In the genomic region with DNA sequence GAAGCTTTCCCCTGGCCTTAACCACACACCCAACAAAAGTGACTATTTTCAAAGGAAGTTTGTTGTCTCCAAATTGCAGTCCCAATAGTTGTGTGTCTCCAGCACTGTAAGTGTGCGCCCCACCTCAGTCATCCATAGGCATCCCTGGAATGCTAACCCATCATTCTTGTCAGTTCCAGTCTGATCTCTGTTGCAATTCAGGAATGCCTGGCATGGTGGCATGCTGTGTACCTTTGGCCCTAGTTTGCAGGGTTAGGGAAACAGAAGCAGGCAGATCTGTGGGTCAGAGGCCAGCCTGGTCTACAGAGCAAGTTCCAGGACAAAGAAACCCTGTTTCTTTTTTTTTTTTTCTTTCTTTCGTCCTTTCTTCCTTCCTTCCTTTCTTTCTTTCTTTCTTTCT, we compare ENCODE assay signal across 32 mouse cellular contexts. TPM values are rescaled to one million over a fixed set of nuclear protein-coding genes. Genes with fewer than 3 reads are reported as not detected.
DNase-seq lines count a peak whose midpoint lies in the region; ATAC-seq and TF ChIP-seq lines count a peak whose summit lies in the region.
"Had no signal": no experiment of that assay in that cellular context is flagged by ENCODE, and none has a peak within 500 bp of the region (broad histone marks: within the 10 kb centered on the region; RNA-seq: fewer than 3 reads in every experiment).

No protein-coding gene starts in this region.

- no peak overlapping the region for H3K4me3 ChIP-seq in liver, adult 2 months (ENCODE audit: insufficient read depth, low read depth, low read length)
- no peak overlapping the region for H3K4me3 ChIP-seq in liver, embryonic 11.5 days (ENCODE audit: low read depth, low read length)
- H3K4me3 ChIP-seq: erythroblast, embryonic 14.5 days; gastrocnemius, adult 2 months; heart, adult 2 months; heart, embryonic 12.5 days; limb, embryonic 10.5 days; limb, embryonic 15.5 days; liver, embryonic 15.5 days; myocyte; neural tube, embryonic 12.5 days had no signal

- TF ChIP-seq POLR2A in liver, adult 2 months (IDR thresholded peaks at IDR 0.05; ENCODE audit: extremely low read depth, insufficient read depth, low read length) = no peak

- H3K9me3 ChIP-seq in liver, embryonic 11.5 days (ENCODE audit: control insufficient read depth, low read length) = no peaks in the 10 kb centered on the region
- H3K9me3 ChIP-seq: limb, embryonic 10.5 days; limb, embryonic 15.5 days; liver, embryonic 15.5 days; neural tube, embryonic 12.5 days had no signal

- H3K79me2 ChIP-seq in liver, adult 2 months (ENCODE audit: control insufficient read depth, insufficient read depth, low read length) = no peaks in the 10 kb centered on the region

- H3K27ac ChIP-seq in liver, adult 2 months (replicated peaks; ENCODE audit: insufficient read depth, low read depth, low read length) = no peak overlapping the region
- no peak overlapping the region for H3K27ac ChIP-seq in liver, embryonic 11.5 days (ENCODE audit: low read depth, low read length)
- H3K27ac ChIP-seq: gastrocnemius, adult 2 months; heart, adult 2 months; hindbrain, embryonic 14.5 days; limb, embryonic 10.5 days; limb, embryonic 15.5 days; liver, embryonic 15.5 days; neural tube, embryonic 12.5 days had no signal

- no peak overlapping the region for H3K9ac ChIP-seq in liver, adult 2 months (ENCODE audit: low read depth, low read length)
- H3K9ac ChIP-seq in liver, embryonic 11.5 days (ENCODE audit: low read depth, low read length) = no peak overlapping the region
- H3K9ac ChIP-seq: heart, embryonic 12.5 days; hindbrain, embryonic 14.5 days; limb, embryonic 15.5 days; liver, embryonic 15.5 days; lung, embryonic 14.5 days; neural tube, embryonic 12.5 days had no signal

- no peak for ATAC-seq in liver, embryonic 11.5 days (replicated peaks; ENCODE audit: low FRiP score)
- ATAC-seq in megakaryocyte progenitor cell, adult 5-6 weeks (replicated peaks; ENCODE audit: poor library complexity) = no peak
- ATAC-seq: forebrain, embryonic 16.5 days; midbrain, embryonic 16.5 days had no signal

- no peaks in the 10 kb centered on the region for H3K27me3 ChIP-seq in liver, adult 2 months (ENCODE audit: control insufficient read depth, insufficient read depth, low read length)
- H3K27me3 ChIP-seq in liver, embryonic 11.5 days (replicated peaks; ENCODE audit: control insufficient read depth, insufficient read depth, low read length) = no peaks in the 10 kb centered on the region
- H3K27me3 ChIP-seq: heart, embryonic 12.5 days; limb, embryonic 15.5 days; liver, embryonic 15.5 days; neural tube, embryonic 12.5 days had no signal

- peaks cover 4% of the 10 kb centered on the region for H3K4me1 ChIP-seq in liver, adult 2 months (ENCODE audit: control insufficient read depth, insufficient read depth, low read length)
- no peaks in the 10 kb centered on the region for H3K4me1 ChIP-seq in liver, embryonic 11.5 days (replicated peaks; ENCODE audit: control insufficient read depth, insufficient read depth, low read length)
- H3K4me1 ChIP-seq: limb, embryonic 10.5 days; limb, embryonic 15.5 days; liver, embryonic 15.5 days; neural tube, embryonic 12.5 days had no signal

- peak; percentile 59 for DNase-seq in kidney, adult 11 months
- DNase-seq in kidney, postnatal 10 days = no peak
- DNase-seq in liver, adult 2 months (ENCODE audit: extremely low read depth, low read depth, low spot score) = peak; percentile 93
- no peak for DNase-seq in liver, embryonic 11.5 days (ENCODE audit: low spot score)
- peak; percentile 67 for DNase-seq in adipocyte (ENCODE audit: low spot score)
- no peak for DNase-seq in thymus, postnatal 14 days
- DNase-seq: adrenal gland, postnatal 25 days; cerebellum, adult 11-12 months; cerebellum, adult 9-11 months; gastrocnemius, adult 2 months; heart, adult 2 months; lung, embryonic 14.5 days; lung, postnatal 14 days; right cerebral cortex, adult 18-20 months; right cerebral cortex, postnatal 4 days; thymus, adult 2 months; thymus, postnatal 4 days had no signal

- H3K36me3 ChIP-seq in liver, adult 2 months (ENCODE audit: control insufficient read depth, insufficient read depth, low read length) = no peaks in the 10 kb centered on the region
- peaks cover 5% of the 10 kb centered on the region; the same call in 1 of the 2 replicates for H3K36me3 ChIP-seq in liver, embryonic 11.5 days (ENCODE audit: control insufficient read depth, insufficient read depth, low read length)
- H3K36me3 ChIP-seq: liver, embryonic 15.5 days had no signal

- no peak overlapping the region for H3K4me2 ChIP-seq in liver, embryonic 11.5 days
- H3K4me2 ChIP-seq: heart, embryonic 12.5 days; hindbrain, embryonic 14.5 days; limb, embryonic 15.5 days; liver, embryonic 15.5 days; lung, embryonic 14.5 days; midbrain, embryonic 11.5 days; neural tube, embryonic 12.5 days had no signal

- WGBS in liver, adult 2 months = 36% methylated on average over 2 of the region's 2 CpGs
- 77% methylated on average over 2 of the region's 2 CpGs for WGBS in liver, embryonic 11.5 days

- no peak for TF ChIP-seq CTCF in liver, adult 2 months (IDR thresholded peaks at IDR 0.05; ENCODE audit: low read depth, low read length)

RNA-seq across cellular contexts. Expression of gene Rnf44, which starts 23.2 kb away (rescaled TPM):
- total RNA-seq in liver, adult 2 months (2014; rRNA removed) = 5.8 and 11.4 TPM in 2 replicates
- 86.1 and 87.9 TPM in 2 replicates for polyA plus RNA-seq in liver, adult 2 months (2012; rRNA removed)
- 71.5 and 82.3 TPM in 2 replicates for polyA plus RNA-seq in liver, embryonic 11.5 days (2014; fragmentation: Nextera tagmentation; extraction: Ambion mirVana)
- 47.2 and 49.6 TPM in 2 replicates for total RNA-seq in megakaryocyte progenitor cell, adult 5-6 weeks (2015)
- total RNA-seq in megakaryocyte progenitor cell, adult 5-6 weeks (2017) = 16.8 and 19.4 TPM in 2 replicates

RNA-seq across cellular contexts. Expression of gene Cdhr2, which starts 30.8 kb away (rescaled TPM):
- under 0.01 and 0.20 TPM in 2 replicates for total RNA-seq in liver, adult 2 months (2014; rRNA removed)
- 0.15 and 0.18 TPM in 2 replicates for polyA plus RNA-seq in liver, adult 2 months (2012; rRNA removed)
- 7.4 and 8.3 TPM in 2 replicates for polyA plus RNA-seq in liver, embryonic 11.5 days (2014; fragmentation: Nextera tagmentation; extraction: Ambion mirVana)
- not detected in 2 replicates for total RNA-seq in megakaryocyte progenitor cell, adult 5-6 weeks (2015)
- not detected in 2 replicates for total RNA-seq in megakaryocyte progenitor cell, adult 5-6 weeks (2017)
- total RNA-seq: adrenal gland, postnatal 25 days; gastrocnemius, adult 2 months; heart, adult 2 months; hematopoietic stem cell, adult 5-6 weeks had no signal
- polyA plus RNA-seq: erythroblast, embryonic 14.5 days; forebrain, embryonic 11.5 days; heart, postnatal 0 days; limb, embryonic 10.5 days; limb, embryonic 15.5 days; lung, embryonic 14.5 days; midbrain, embryonic 11.5 days; myocyte had no signal

RNA-seq across cellular contexts. Expression of gene Faf2, which starts 48.9 kb away (rescaled TPM):
- 25.1 and 29.9 TPM in 2 replicates for total RNA-seq in liver, adult 2 months (2014; rRNA removed)
- 22.5 and 28.1 TPM in 2 replicates for polyA plus RNA-seq in liver, adult 2 months (2012; rRNA removed)
- polyA plus RNA-seq in liver, embryonic 11.5 days (2014; fragmentation: Nextera tagmentation; extraction: Ambion mirVana) = 52.7 and 55.2 TPM in 2 replicates
- total RNA-seq in megakaryocyte progenitor cell, adult 5-6 weeks (2015) = 40.8 and 43.9 TPM in 2 replicates
- total RNA-seq in megakaryocyte progenitor cell, adult 5-6 weeks (2017) = 37.4 and 38.6 TPM in 2 replicates

RNA-seq across cellular contexts. Expression of gene Cltb, which starts 59.3 kb away (rescaled TPM):
- 19.0 and 24.8 TPM in 2 replicates for total RNA-seq in liver, adult 2 months (2014; rRNA removed)
- 45.6 and 51.5 TPM in 2 replicates for polyA plus RNA-seq in liver, adult 2 months (2012; rRNA removed)
- polyA plus RNA-seq in liver, embryonic 11.5 days (2014; fragmentation: Nextera tagmentation; extraction: Ambion mirVana) = 31.9 and 32.3 TPM in 2 replicates
- total RNA-seq in megakaryocyte progenitor cell, adult 5-6 weeks (2015) = 4.2 and 6.1 TPM in 2 replicates
- 11.0 and 13.1 TPM in 2 replicates for total RNA-seq in megakaryocyte progenitor cell, adult 5-6 weeks (2017)

Comparison
In these comparisons a context has a peak if more than half of its experiments do, and no peak if none do; other contexts are left out.
1. DNase-seq: peak in kidney, adult 11 months (single experiment), liver, adult 2 months (single experiment) and adipocyte (single experiment); none in kidney, postnatal 10 days (single experiment), liver, embryonic 11.5 days (single experiment) and thymus, postnatal 14 days (single experiment).